Mouse (Mus musculus) hindbrain, embryonic 14.5 days (tissue): Measurements from ENCODE around the gene Ttll5. TPM values are rescaled to one million over a fixed set of nuclear protein-coding genes. Genes with fewer than 3 reads are reported as not detected.

Source experiments
- ATAC-seq: fragments of 200-750 bp; cut with Nextera tagmentation; 2 replicates; pipeline ENCODE4 v1.8.0; 2017; ENCODE audit warnings: moderate number of reproducible peaks, mild to moderate bottlenecking, moderate TSS enrichment, moderate library complexity; ENCODE audit not compliant: low FRiP score
- DNase-seq: peaks from one replicate; pipeline ENCODE4 v3.0.0-alpha.2; 2015; ENCODE audit warnings: low spot score
- H3K27ac ChIP-seq: fragments of 300-500 bp; sonication (generic); 2 replicates; pipeline ENCODE4 v1.5.1; 2014; ENCODE audit warnings: mild to moderate bottlenecking, moderate library complexity
- H3K27me3 ChIP-seq: fragments of 300-500 bp; sonication (generic); 2 replicates; pipeline ENCODE4 v1.6.1; 2014; ENCODE audit warnings: mild to moderate bottlenecking, low read length, mixed read lengths; ENCODE audit not compliant: control insufficient read depth, insufficient read depth
- H3K36me3 ChIP-seq: fragments of 300-500 bp; sonication (generic); replicated peaks from 2 replicates; pipeline ENCODE4 v1.6.1; 2014; ENCODE audit not compliant: control insufficient read depth, insufficient read depth
- H3K4me1 ChIP-seq: fragments of 300-500 bp; sonication (generic); replicated peaks from 2 replicates; pipeline ENCODE4 v1.6.1; 2014; ENCODE audit warnings: antibody characterized with exemption, low read length, mixed read lengths; ENCODE audit not compliant: control insufficient read depth, insufficient read depth
- H3K4me2 ChIP-seq: fragments of 300-500 bp; sonication (generic); replicated peaks from 2 replicates; pipeline ENCODE4 v1.6.1; 2014; ENCODE audit warnings: mild to moderate bottlenecking, moderate library complexity
- H3K4me3 ChIP-seq: fragments of 300-500 bp; sonication (generic); replicated peaks from 2 replicates; pipeline ENCODE4 v1.5.1; 2014; ENCODE audit warnings: mild to moderate bottlenecking, low read length
- H3K9ac ChIP-seq: fragments of 300-500 bp; sonication (generic); 2 replicates; pipeline ENCODE4 v1.6.1; 2014
- H3K9me3 ChIP-seq: fragments of 300-500 bp; sonication (generic); 2 replicates; pipeline ENCODE4 v1.6.1; 2016; ENCODE audit warnings: low read length; ENCODE audit not compliant: control insufficient read depth
- WGBS: fragments of 180-500 bp; shearing (Covaris S2); extraction: QIAGEN DNeasy Blood & Tissue Kit; methylation state at CpG from one replicate; pipeline ENCODE4 v1.1.7; 2014; 5-methylcytosine and 5-hydroxymethylcytosine counted together
- polyA plus RNA-seq: library from polyadenylated mRNA; unstranded; fragments of >200 nt; fragmentation: Nextera tagmentation; extraction: Ambion mirVana; gene quantifications from 2 replicates; pipeline ENCODE4 v1.2.1, GENCODE M21; 2014

Gene Ttll5
- polyA plus RNA-seq, 1 experiment from 2014 or later, result 14.4 TPM

GRCm38 (mm10) chr12:86103391-86103790 is 278.9 kb downstream of the Ttll5 start:
- WGBS, result 21% methylated on average over 11 of the region's 11 CpGs
- H3K9ac ChIP-seq, result 0 out of 2 replicates have a peak overlapping the region, but pooled peaks have one; percentile 13
- peaks cover 13% of the 10 kb centered on the region for H3K4me1 ChIP-seq
- ATAC-seq, result no peak
- H3K36me3 ChIP-seq, result 0 out of 2 replicates have a peak, but pooled peaks cover 8% of the 10 kb centered on the region
- no peak overlapping the region for H3K4me2 ChIP-seq
- no peaks in the 10 kb centered on the region for H3K27me3 ChIP-seq
- no peak overlapping the region; the same call in 1 of the 2 replicates for H3K27ac ChIP-seq
- H3K4me3 ChIP-seq, result no peak overlapping the region
- no peak for DNase-seq
- no peaks in the 10 kb centered on the region for H3K9me3 ChIP-seq

GRCm38 (mm10) chr12:86103852-86104251 is 279.4 kb downstream of the Ttll5 start:
- Histone ChIP-seq H3K36me3 (0 out of 2 replicates have a peak, but pooled peaks cover 8% of the 10 kb centered on the region), H3K4me1 (peaks cover 13% of the 10 kb centered on the region), H3K9ac (0 out of 2 replicates have a peak overlapping the region, but pooled peaks have one; percentile 13), H3K4me3 (no peak overlapping the region), H3K27ac (no peak overlapping the region), H3K9me3 (no peaks in the 10 kb centered on the region), H3K4me2 (no peak overlapping the region), H3K27me3 (no peaks in the 10 kb centered on the region)
- no peak for ATAC-seq
- 44% methylated on average over 8 of the region's 8 CpGs for WGBS
- no peak for DNase-seq

DNA sequence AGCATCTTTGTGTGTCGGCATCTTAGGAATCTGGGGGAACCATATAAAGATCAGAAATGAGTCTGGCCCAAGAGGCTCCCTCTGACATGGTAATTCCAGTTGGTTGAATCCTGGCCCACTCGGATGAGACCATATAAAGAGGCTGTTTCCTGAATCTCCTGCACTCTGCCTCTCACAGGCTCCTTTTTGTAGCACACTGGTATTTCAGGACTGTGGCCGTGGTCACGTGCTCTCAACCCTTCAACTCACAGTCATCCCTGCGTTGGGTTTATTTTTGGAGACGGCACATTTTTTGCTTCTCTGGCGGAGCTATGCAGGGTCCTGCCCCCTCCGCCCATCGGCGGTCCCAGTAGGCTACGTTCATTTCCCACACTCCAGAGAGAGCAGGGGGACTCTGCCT is 279.8 kb downstream of the Ttll5 start:
- Histone ChIP-seq H3K27ac (no peak overlapping the region), H3K9ac (no peak overlapping the region), H3K36me3 (0 out of 2 replicates have a peak, but pooled peaks cover 5% of the 10 kb centered on the region), H3K4me2 (no peak overlapping the region), H3K4me3 (no peak overlapping the region), H3K27me3 (no peaks in the 10 kb centered on the region), H3K9me3 (no peaks in the 10 kb centered on the region), H3K4me1 (peaks cover 13% of the 10 kb centered on the region)
- DNase-seq, result no peak
- ATAC-seq, result no peak
- WGBS, result 74% methylated on average over 11 of the region's 11 CpGs

- no peak overlapping the region for H3K4me3 ChIP-seq
- H3K4me2 ChIP-seq, result no peak overlapping the region
- H3K36me3 ChIP-seq, result 0 out of 2 replicates have a peak, but pooled peaks cover 5% of the 10 kb centered on the region
- no peaks in the 10 kb centered on the region for H3K9me3 ChIP-seq
- ATAC-seq, result no peak
- H3K27me3 ChIP-seq, result no peaks in the 10 kb centered on the region
- no peak for DNase-seq
- no peak overlapping the region for H3K9ac ChIP-seq
- peaks cover 13% of the 10 kb centered on the region for H3K4me1 ChIP-seq
- no peak overlapping the region for H3K27ac ChIP-seq
- WGBS, result 71% methylated on average over 7 of the region's 10 CpGs
These were observed 281.1 kb downstream of the Ttll5 start for GRCm38 (mm10) chr12:86105546-86105945.

DNA sequence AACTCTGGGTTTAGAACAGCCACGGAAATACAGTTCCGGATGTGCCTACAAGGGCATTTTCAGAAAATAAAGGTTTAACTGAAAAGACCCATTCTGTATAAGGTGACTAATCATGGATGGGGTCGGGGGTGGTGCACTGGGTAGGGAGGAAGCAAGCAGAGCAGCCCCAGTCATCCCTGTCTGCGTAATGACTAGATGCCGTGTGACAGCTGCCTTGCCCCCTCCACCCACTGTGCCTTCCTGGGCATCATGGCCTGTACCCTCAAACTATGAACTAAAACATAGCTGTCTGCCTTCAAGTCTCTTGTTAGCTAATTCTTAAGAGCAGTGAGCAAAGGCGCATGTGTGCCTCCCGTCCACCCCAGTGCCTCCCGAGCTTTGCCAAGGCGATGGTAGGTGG is 281.6 kb downstream of the Ttll5 start:
- ATAC-seq (no peak), DNase-seq (no peak)
- Histone ChIP-seq H3K9ac (no peak overlapping the region), H3K4me1 (peaks cover 13% of the 10 kb centered on the region), H3K27me3 (no peaks in the 10 kb centered on the region), H3K9me3 (no peaks in the 10 kb centered on the region), H3K4me2 (no peak overlapping the region), H3K27ac (no peak overlapping the region), H3K36me3 (0 out of 2 replicates have a peak, but pooled peaks cover 5% of the 10 kb centered on the region), H3K4me3 (no peak overlapping the region)
- WGBS, result 94% methylated on average over 9 of the region's 9 CpGs

- H3K9ac ChIP-seq, result no peak overlapping the region
- H3K36me3 ChIP-seq, result 0 out of 2 replicates have a peak, but pooled peaks cover 5% of the 10 kb centered on the region
- H3K4me3 ChIP-seq, result no peak overlapping the region
- ATAC-seq (no peak), DNase-seq (no peak)
- H3K4me2 ChIP-seq, result no peak overlapping the region
- WGBS, result 83% methylated on average over 7 of the region's 7 CpGs
- peaks cover 13% of the 10 kb centered on the region for H3K4me1 ChIP-seq
- H3K27me3 ChIP-seq, result no peaks in the 10 kb centered on the region
- H3K9me3 ChIP-seq, result no peaks in the 10 kb centered on the region
- H3K27ac ChIP-seq, result no peak overlapping the region
These were observed 283.2 kb downstream of the Ttll5 start for GRCm38 (mm10) chr12:86107645-86108044.

DNA sequence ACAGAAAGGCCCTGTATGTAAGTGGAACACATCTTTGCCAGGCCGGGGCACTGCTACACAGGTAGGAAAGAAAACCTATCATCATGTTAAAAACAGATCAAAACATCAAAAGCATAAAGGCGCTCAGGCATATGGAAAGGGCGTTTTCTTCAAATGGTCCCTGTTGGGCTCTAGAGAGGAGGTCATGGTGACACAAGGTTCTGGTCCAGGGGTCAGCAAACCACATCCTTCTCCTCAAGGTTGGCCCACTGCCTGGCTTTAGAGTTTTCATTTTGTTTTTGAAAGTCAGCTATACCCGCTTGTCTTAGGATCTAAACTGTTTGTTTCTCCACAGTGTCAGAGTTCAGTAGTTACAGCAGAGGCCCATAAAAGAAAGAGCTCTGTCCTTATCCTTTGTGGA is 285.1 kb downstream of the Ttll5 start:
- H3K4me2 ChIP-seq, result no peak overlapping the region
- no peaks in the 10 kb centered on the region for H3K9me3 ChIP-seq
- 0 out of 2 replicates have a peak, but pooled peaks cover 5% of the 10 kb centered on the region for H3K36me3 ChIP-seq
- H3K27me3 ChIP-seq, result no peaks in the 10 kb centered on the region
- no peak overlapping the region for H3K4me3 ChIP-seq
- no peak overlapping the region for H3K27ac ChIP-seq
- ATAC-seq, result no peak
- 91% methylated on average over 4 of the region's 4 CpGs for WGBS
- DNase-seq, result no peak
- H3K4me1 ChIP-seq, result no peaks in the 10 kb centered on the region
- H3K9ac ChIP-seq, result no peak overlapping the region

GRCm38 (mm10) chr12:86110637-86111036 is 286.2 kb downstream of the Ttll5 start:
- no peak overlapping the region for H3K4me3 ChIP-seq
- DNase-seq (no peak), ATAC-seq (no peak)
- H3K4me1 ChIP-seq, result no peaks in the 10 kb centered on the region
- H3K27me3 ChIP-seq, result no peaks in the 10 kb centered on the region
- H3K9me3 ChIP-seq, result no peaks in the 10 kb centered on the region
- no peak overlapping the region for H3K9ac ChIP-seq
- H3K27ac ChIP-seq, result no peak overlapping the region
- 0 out of 2 replicates have a peak, but pooled peaks cover 5% of the 10 kb centered on the region for H3K36me3 ChIP-seq
- WGBS, result 97% methylated on average over 2 of the region's 2 CpGs
- H3K4me2 ChIP-seq, result no peak overlapping the region
